Mouse (Mus musculus): ENCODE results near the gene Cyp2a12.

GRCm38 (mm10) chr7:27028789-27029188 lies at the start of gene Cyp2a12:
- TF ChIP-seq CTCF (IDR thresholded peaks at IDR 0.05; ENCODE audit: low read depth) (no peak), EP300 (IDR thresholded peaks at IDR 0.05; ENCODE audit: low read depth) (no peak)
